Mouse (Mus musculus) heart, adult 10 weeks (tissue): ENCODE data around the gene 4921524J17Rik. TPM values are rescaled to one million over a fixed set of nuclear protein-coding genes. Genes with fewer than 3 reads are reported as not detected.

ENCODE experiments used
- polyA plus RNA-seq: library from polyadenylated mRNA; stranded (reverse); fragments of 350-450 nt; fragmentation: Illumina TruSeq; extraction: RNeasy Lipid Tissue Mini Kit (QIAGEN cat#74804); gene quantifications from one replicate; pipeline ENCODE4 v1.2.3, GENCODE M21; 2014; ENCODE audit warnings: low read depth, low replicate concordance

Gene 4921524J17Rik
- 26.7 TPM for polyA plus RNA-seq

DNA sequence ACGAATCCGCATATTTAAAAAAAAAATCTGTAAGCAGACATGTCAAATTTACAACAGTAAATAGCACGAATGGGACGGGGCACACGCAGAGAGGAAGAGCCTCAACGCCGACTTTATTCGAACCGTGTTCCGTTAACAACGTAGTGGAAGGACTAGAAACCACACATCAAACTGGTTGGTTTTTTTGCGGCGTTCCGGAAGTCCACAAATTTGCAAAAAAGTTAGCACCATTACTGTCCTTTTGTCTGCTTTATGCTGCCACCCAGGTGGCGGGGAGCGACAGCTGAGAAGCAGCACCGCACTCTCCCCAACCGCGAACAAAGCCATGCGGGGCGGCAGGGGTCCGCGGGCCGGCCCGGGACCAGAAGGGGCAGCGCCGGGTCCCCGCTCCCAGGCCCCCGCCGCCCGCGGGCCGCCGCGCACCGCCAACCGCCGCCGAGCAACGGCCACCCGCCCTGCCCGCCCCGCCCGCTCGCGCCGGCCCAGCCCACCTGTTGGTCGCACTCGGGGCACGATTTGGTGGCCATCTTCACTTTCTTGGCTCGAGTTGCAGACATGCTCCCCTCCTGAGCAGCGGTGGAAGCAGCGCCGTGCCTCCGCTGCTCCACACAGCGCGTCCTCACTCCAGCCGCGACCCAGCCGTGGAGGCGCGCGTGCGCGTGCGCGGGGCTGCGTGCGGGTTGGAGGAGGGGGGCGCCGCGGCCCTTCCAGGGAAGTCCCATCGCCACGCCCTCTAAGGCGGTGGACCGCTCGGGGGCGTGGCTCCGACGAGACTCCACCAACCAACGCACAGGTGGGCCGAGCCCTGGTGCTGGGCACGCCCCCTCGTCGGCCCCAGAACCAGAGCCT is at the start of gene 4921524J17Rik:
Gene 4921524J17Rik, minus strand, starts transcription at position 666 of the 849 bp plus-strand sequence.

DNA sequence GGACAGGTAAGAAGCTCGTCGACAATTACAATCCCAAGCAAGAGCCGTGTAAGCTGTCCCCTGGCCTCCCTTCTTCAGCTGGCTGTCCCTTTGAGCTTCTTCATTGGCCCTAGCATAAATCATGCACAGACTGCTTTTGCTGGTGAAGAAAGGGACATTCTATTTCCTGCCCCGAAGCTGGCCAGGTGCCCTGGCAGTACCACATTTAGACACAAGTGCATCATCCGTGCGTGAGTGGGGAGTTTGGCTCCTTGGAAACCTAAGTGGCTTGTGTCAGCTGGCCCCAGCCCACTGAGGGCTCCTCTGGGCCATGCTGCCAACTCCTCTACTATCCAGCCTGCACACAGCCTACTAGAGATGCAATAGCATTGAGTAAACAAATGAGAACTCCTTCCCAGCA is 46.4 kb downstream of the 4921524J17Rik start, which contains the start of gene Mylk3:
Gene Mylk3, minus strand, starts transcription at position 141 of the 400 bp plus-strand sequence.

Other genes with a start within 250 kb of the 4921524J17Rik start
- not detected for gene Olfr371, start 206.8 kb downstream of the 4921524J17Rik start, polyA plus RNA-seq
- gene Orc6, start 133.2 kb downstream of the 4921524J17Rik start, polyA plus RNA-seq = 13.2 TPM
- gene Vps35, start 133.0 kb downstream of the 4921524J17Rik start, polyA plus RNA-seq = 77.9 TPM
- gene Mylk3, start 46.5 kb downstream of the 4921524J17Rik start, polyA plus RNA-seq = 542 TPM
- gene Gpt2, start 59.7 kb upstream of the 4921524J17Rik start, polyA plus RNA-seq = 29.8 TPM
- gene Dnaja2, start 122.5 kb upstream of the 4921524J17Rik start, polyA plus RNA-seq = 258 TPM